Mouse (Mus musculus): ENCODE measurements around the gene Kmt5b. TPM values are rescaled to one million over a fixed set of nuclear protein-coding genes. Genes with fewer than 3 reads are reported as not detected.

The Kmt5b gene
- polyA plus RNA-seq (2011; ENCODE audit: insufficient read depth, insufficient read length, low replicate concordance, missing spikeins), result 24.3 and 43.2 TPM in 2 replicates

- TF ChIP-seq CTCF (IDR thresholded peaks at IDR 0.05; ENCODE audit: control insufficient read depth, insufficient read depth, low read length), result no peak
- 0 out of 2 replicates have a peak, but pooled peaks have one; percentile 91 for TF ChIP-seq POLR2A (IDR thresholded peaks at IDR 0.05; ENCODE audit: borderline replicate concordance, control insufficient read depth, low read depth, low read length)
- Histone ChIP-seq H3K4me3 (replicated peaks; ENCODE audit: control insufficient read depth, low read depth, low read length) (peak within 1 kb of the TSS; percentile 68), H3K4me1 (ENCODE audit: control insufficient read depth, insufficient read depth, low read length) (peaks cover 2% of the 10 kb centered on the region; the same call in 1 of the 2 replicates), H3K27ac (ENCODE audit: control insufficient read depth, insufficient read depth, low read depth, low read length, poor library complexity) (peak within 1 kb of the TSS; percentile 100)
- under 1% methylated on average over 39 of the region's 39 CpGs for WGBS
Observed at GRCm38 (mm10) chr19:3767276-3767780, at the start of gene Kmt5b. TSS of gene Kmt5b (plus strand) at chr19:3767421.

GRCm38 (mm10) chr19:3718481-3719361, 48.5 kb upstream of the Kmt5b start:
- WGBS, result 41% methylated on average over 19 of the region's 19 CpGs
- TF ChIP-seq CTCF (IDR thresholded peaks at IDR 0.05; ENCODE audit: control insufficient read depth, insufficient read depth, low read length) (peak; percentile 68), POLR2A (IDR thresholded peaks at IDR 0.05; ENCODE audit: borderline replicate concordance, control insufficient read depth, low read depth, low read length) (no peak)
- peak overlapping the region; percentile 68 for H3K4me3 ChIP-seq (replicated peaks; ENCODE audit: control insufficient read depth, low read depth, low read length)
- H3K27ac ChIP-seq (ENCODE audit: control insufficient read depth, insufficient read depth, low read depth, low read length, poor library complexity), result peak overlapping the region; percentile 15; the same call in 1 of the 2 replicates
- H3K4me1 ChIP-seq (ENCODE audit: control insufficient read depth, insufficient read depth, low read length), result peaks cover 1% of the 10 kb centered on the region

GRCm38 (mm10) chr19:3719362-3719891, 47.8 kb upstream of the Kmt5b start:
- peaks cover 1% of the 10 kb centered on the region for H3K4me1 ChIP-seq (ENCODE audit: control insufficient read depth, insufficient read depth, low read length)
- peak overlapping the region; percentile 46; the same call in 1 of the 2 replicates for H3K27ac ChIP-seq (ENCODE audit: control insufficient read depth, insufficient read depth, low read depth, low read length, poor library complexity)
- TF ChIP-seq POLR2A (IDR thresholded peaks at IDR 0.05; ENCODE audit: borderline replicate concordance, control insufficient read depth, low read depth, low read length) (0 out of 2 replicates have a peak, but pooled peaks have one; percentile 34), CTCF (IDR thresholded peaks at IDR 0.05; ENCODE audit: control insufficient read depth, insufficient read depth, low read length) (peak; percentile 71)
- H3K4me3 ChIP-seq (replicated peaks; ENCODE audit: control insufficient read depth, low read depth, low read length), result peak overlapping the region; percentile 68
- WGBS, result under 1% methylated on average over 27 of the region's 27 CpGs

GRCm38 (mm10) chr19:3723170-3723569, 44.1 kb upstream of the Kmt5b start:
- Histone ChIP-seq H3K4me3 (replicated peaks; ENCODE audit: control insufficient read depth, low read depth, low read length) (no peak overlapping the region), H3K4me1 (ENCODE audit: control insufficient read depth, insufficient read depth, low read length) (peaks cover 1% of the 10 kb centered on the region), H3K27ac (ENCODE audit: control insufficient read depth, insufficient read depth, low read depth, low read length, poor library complexity) (peak overlapping the region; percentile 49)
- TF ChIP-seq POLR2A (IDR thresholded peaks at IDR 0.05; ENCODE audit: borderline replicate concordance, control insufficient read depth, low read depth, low read length), result no peak
- TF ChIP-seq CTCF (IDR thresholded peaks at IDR 0.05; ENCODE audit: control insufficient read depth, insufficient read depth, low read length), result no peak
- WGBS, result 47% methylated on average over 9 of the region's 9 CpGs

- peak; percentile 44; the same call in 1 of the 2 replicates for TF ChIP-seq CTCF (IDR thresholded peaks at IDR 0.05; ENCODE audit: control insufficient read depth, insufficient read depth, low read length)
- TF ChIP-seq POLR2A (IDR thresholded peaks at IDR 0.05; ENCODE audit: borderline replicate concordance, control insufficient read depth, low read depth, low read length), result no peak
- Histone ChIP-seq H3K27ac (ENCODE audit: control insufficient read depth, insufficient read depth, low read depth, low read length, poor library complexity) (no peak overlapping the region), H3K4me1 (ENCODE audit: control insufficient read depth, insufficient read depth, low read length) (peaks cover 1% of the 10 kb centered on the region), H3K4me3 (replicated peaks; ENCODE audit: control insufficient read depth, low read depth, low read length) (no peak overlapping the region)
- 77% methylated on average over 4 of the region's 4 CpGs for WGBS
Observed at GRCm38 (mm10) chr19:3723904-3724303, 43.3 kb upstream of the Kmt5b start.

GRCm38 (mm10) chr19:3724779-3725178, 42.4 kb upstream of the Kmt5b start:
- Histone ChIP-seq H3K4me1 (ENCODE audit: control insufficient read depth, insufficient read depth, low read length) (no peaks in the 10 kb centered on the region; the same call in 1 of the 2 replicates), H3K4me3 (replicated peaks; ENCODE audit: control insufficient read depth, low read depth, low read length) (no peak overlapping the region), H3K27ac (ENCODE audit: control insufficient read depth, insufficient read depth, low read depth, low read length, poor library complexity) (no peak overlapping the region)
- TF ChIP-seq POLR2A (IDR thresholded peaks at IDR 0.05; ENCODE audit: borderline replicate concordance, control insufficient read depth, low read depth, low read length), result no peak
- TF ChIP-seq CTCF (IDR thresholded peaks at IDR 0.05; ENCODE audit: control insufficient read depth, insufficient read depth, low read length), result peak; percentile 45
- WGBS, result 0% methylated on average over 1 of the region's 1 CpGs

- no peak for TF ChIP-seq CTCF (IDR thresholded peaks at IDR 0.05; ENCODE audit: control insufficient read depth, insufficient read depth, low read length)
- no peak for TF ChIP-seq POLR2A (IDR thresholded peaks at IDR 0.05; ENCODE audit: borderline replicate concordance, control insufficient read depth, low read depth, low read length)
- Histone ChIP-seq H3K27ac (ENCODE audit: control insufficient read depth, insufficient read depth, low read depth, low read length, poor library complexity) (no peak overlapping the region), H3K4me1 (ENCODE audit: control insufficient read depth, insufficient read depth, low read length) (no peaks in the 10 kb centered on the region), H3K4me3 (replicated peaks; ENCODE audit: control insufficient read depth, low read depth, low read length) (no peak overlapping the region)
- 57% methylated on average over 2 of the region's 2 CpGs for WGBS
Observed at GRCm38 (mm10) chr19:3728901-3729300, 38.3 kb upstream of the Kmt5b start.

Data from bone marrow, adult 2 months (tissue).